18 mouse cellular contexts compared by ENCODE assay signal in the genomic region with DNA sequence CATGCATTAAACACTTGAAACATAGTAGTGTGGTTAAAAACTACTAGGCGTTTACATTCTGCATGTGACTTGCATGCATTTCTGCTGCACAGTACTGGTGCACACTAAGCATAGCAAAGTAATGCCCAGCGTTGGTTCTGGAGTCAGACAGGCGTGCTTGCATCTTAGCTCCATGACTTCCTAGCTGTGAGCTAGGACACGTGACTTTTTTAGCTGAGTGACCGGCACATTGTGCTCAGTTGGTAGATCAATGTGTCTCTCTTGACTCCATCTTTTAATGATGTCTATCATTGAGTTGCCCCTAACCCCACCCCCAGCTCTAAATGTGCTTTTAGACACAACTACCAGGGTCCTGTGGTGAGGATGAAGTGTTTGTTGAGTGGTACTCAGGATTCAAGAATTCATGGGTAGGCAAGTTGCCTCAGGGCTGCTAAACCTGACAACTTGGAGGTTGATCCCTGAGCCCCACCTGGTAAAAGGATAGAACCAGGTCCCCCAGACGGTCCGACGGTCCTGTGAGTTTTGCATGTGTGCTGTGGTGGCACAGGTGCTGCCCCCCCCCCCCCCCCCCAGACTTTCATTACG. TPM values are rescaled to one million over a fixed set of nuclear protein-coding genes. Genes with fewer than 3 reads are reported as not detected.
DNase-seq lines count a peak whose midpoint lies in the region; ATAC-seq and TF ChIP-seq lines count a peak whose summit lies in the region.
"Had no signal": no experiment of that assay in that cellular context is flagged by ENCODE, and none has a peak within 500 bp of the region (broad histone marks: within the 10 kb centered on the region; RNA-seq: fewer than 3 reads in every experiment).

No protein-coding gene starts in this region.

- no peak for DNase-seq in heart, embryonic 10.5 days (ENCODE audit: low spot score)
- no peak for DNase-seq in liver, embryonic 11.5 days (ENCODE audit: low spot score)
- DNase-seq in liver = no peak
- no peak for DNase-seq in CH12.LX (ENCODE audit: extremely low read depth)
- no peak for DNase-seq in liver, postnatal 0 days
- no peak for DNase-seq in thymus, adult 18-20 months
- no peak for DNase-seq in frontal cortex, postnatal 25 days (ENCODE audit: low spot score in 2 of 2)
- DNase-seq: cerebellum, postnatal 14 days; layer of hippocampus, postnatal 36 days; right cerebral cortex, postnatal 4 days had no signal

- peaks cover 7% of the 10 kb centered on the region for H3K4me1 ChIP-seq in heart, embryonic 13.5 days
- H3K4me1 ChIP-seq in heart, embryonic 10.5 days = peaks cover 16% of the 10 kb centered on the region
- no peaks in the 10 kb centered on the region for H3K4me1 ChIP-seq in liver, embryonic 11.5 days (replicated peaks; ENCODE audit: control insufficient read depth, insufficient read depth, low read length)
- H3K4me1 ChIP-seq in CH12.LX (ENCODE audit: control insufficient read depth in 1 of 2, insufficient read depth in 2 of 2) = peaks cover 7 to 35% of the 10 kb centered on the region in 2 experiments
- no peaks in the 10 kb centered on the region for H3K4me1 ChIP-seq in liver, postnatal 0 days (ENCODE audit: insufficient read depth)
- H3K4me1 ChIP-seq: hindbrain, embryonic 13.5 days; stomach, embryonic 15.5 days had no signal

- H3K27me3 ChIP-seq in heart, embryonic 13.5 days (replicated peaks) = no peaks in the 10 kb centered on the region; the same call in 1 of the 2 replicates
- H3K27me3 ChIP-seq in heart, embryonic 10.5 days (ENCODE audit: insufficient read depth, poor library complexity, severe bottlenecking) = no peaks in the 10 kb centered on the region
- no peaks in the 10 kb centered on the region for H3K27me3 ChIP-seq in liver, embryonic 11.5 days (replicated peaks; ENCODE audit: control insufficient read depth, insufficient read depth, low read length)
- H3K27me3 ChIP-seq in CH12.LX (replicated peaks) = no peaks in the 10 kb centered on the region
- no peaks in the 10 kb centered on the region for H3K27me3 ChIP-seq in liver, postnatal 0 days (ENCODE audit: insufficient read depth, low read length)
- H3K27me3 ChIP-seq: hindbrain, embryonic 13.5 days; stomach, embryonic 15.5 days had no signal

- no peak overlapping the region for H3K4me3 ChIP-seq in heart, embryonic 13.5 days
- no peak overlapping the region for H3K4me3 ChIP-seq in heart, embryonic 10.5 days
- no peak overlapping the region for H3K4me3 ChIP-seq in liver, embryonic 11.5 days (ENCODE audit: low read depth, low read length)
- peak overlapping the region; percentile 48 to 52 (median 51) for H3K4me3 ChIP-seq in CH12.LX (replicated peaks in 1 of 3; ENCODE audit: low read depth in 2 of 3, low read length in 2 of 3, poor library complexity in 1 of 3)
- no peak overlapping the region for H3K4me3 ChIP-seq in liver, postnatal 0 days (ENCODE audit: low read depth, low read length)
- H3K4me3 ChIP-seq: hindbrain, embryonic 13.5 days; limb, embryonic 10.5 days had no signal

- H3K4me2 ChIP-seq in heart, embryonic 13.5 days = peak overlapping the region; percentile 62
- peak overlapping the region; percentile 51 for H3K4me2 ChIP-seq in liver, embryonic 11.5 days
- H3K4me2 ChIP-seq in CH12.LX (ENCODE audit: insufficient read depth, low read depth, poor library complexity, severe bottlenecking) = peak overlapping the region; percentile 95
- peak overlapping the region; percentile 60; the same call in 1 of the 2 replicates for H3K4me2 ChIP-seq in liver, postnatal 0 days (ENCODE audit: low read depth, low read length)

- no peak for TF ChIP-seq POLR2A in CH12.LX (IDR thresholded peaks at IDR 0.05; ENCODE audit: low read depth, low read length)

- no peak overlapping the region for H3K27ac ChIP-seq in heart, embryonic 13.5 days (replicated peaks)
- no peak overlapping the region for H3K27ac ChIP-seq in heart, embryonic 10.5 days
- no peak overlapping the region for H3K27ac ChIP-seq in liver, embryonic 11.5 days (ENCODE audit: low read depth, low read length)
- H3K27ac ChIP-seq in CH12.LX (ENCODE audit: insufficient read depth, low read depth) = no peak overlapping the region
- no peak overlapping the region for H3K27ac ChIP-seq in liver, postnatal 0 days (ENCODE audit: low read depth)
- H3K27ac ChIP-seq: hindbrain, embryonic 13.5 days; limb, embryonic 10.5 days; stomach, embryonic 15.5 days had no signal

- TF ChIP-seq CTCF in CH12.LX (conservative IDR thresholded peaks at IDR 0.05 in 1 of 2, IDR thresholded peaks at IDR 0.05 in 1 of 2; ENCODE audit: low read depth in 2 of 2, low read length in 2 of 2) = no peak
- TF ChIP-seq CTCF in liver, postnatal 0 days (IDR thresholded peaks at IDR 0.05; ENCODE audit: low read depth) = no peak

- no peak for ATAC-seq in heart, embryonic 13.5 days (ENCODE audit: extremely low read depth, insufficient number of reproducible peaks, low FRiP score, low TSS enrichment)
- ATAC-seq in liver, embryonic 11.5 days (replicated peaks; ENCODE audit: low FRiP score) = no peak
- no peak for ATAC-seq in liver, postnatal 0 days
- ATAC-seq: midbrain, embryonic 16.5 days had no signal

- dilution Hi-C loops in CH12.LX (cut with MboI; ENCODE audit: extremely low pct_ligation_motif_present, extremely low pct_unique_long_range_greater_than_20kb, low sequenced_read_pairs) = no loop called here

- no peak for TF ChIP-seq EP300 in CH12.LX (IDR thresholded peaks at IDR 0.05; ENCODE audit: low read length)
- TF ChIP-seq EP300 in liver, postnatal 0 days (IDR thresholded peaks at IDR 0.05; ENCODE audit: low read depth) = no peak

- H3K79me2 ChIP-seq in CH12.LX (replicated peaks; ENCODE audit: control insufficient read depth, extremely low read depth, insufficient read depth, poor library complexity, severe bottlenecking) = no peaks in the 10 kb centered on the region

- H3K36me3 ChIP-seq in heart, embryonic 13.5 days = no peaks in the 10 kb centered on the region
- no peaks in the 10 kb centered on the region for H3K36me3 ChIP-seq in heart, embryonic 10.5 days
- H3K36me3 ChIP-seq in liver, embryonic 11.5 days (ENCODE audit: control insufficient read depth, insufficient read depth, low read length) = no peaks in the 10 kb centered on the region
- no peaks in the 10 kb centered on the region for H3K36me3 ChIP-seq in CH12.LX (replicated peaks in 1 of 2; ENCODE audit: control insufficient read depth in 1 of 2, insufficient read depth in 1 of 2, low read length in 1 of 2)
- no peaks in the 10 kb centered on the region for H3K36me3 ChIP-seq in liver, postnatal 0 days (replicated peaks; ENCODE audit: insufficient read depth, low read length)
- H3K36me3 ChIP-seq: hindbrain, embryonic 13.5 days; limb, embryonic 10.5 days; stomach, embryonic 15.5 days had no signal

- no peak overlapping the region for H3K9ac ChIP-seq in heart, embryonic 13.5 days
- no peak overlapping the region for H3K9ac ChIP-seq in liver, embryonic 11.5 days (ENCODE audit: low read depth, low read length)
- H3K9ac ChIP-seq in CH12.LX (ENCODE audit: insufficient read depth, low read depth) = peak overlapping the region; percentile 1; the same call in 1 of the 2 replicates
- H3K9ac ChIP-seq in liver, postnatal 0 days (replicated peaks) = no peak overlapping the region
- H3K9ac ChIP-seq: hindbrain, embryonic 13.5 days; stomach, embryonic 15.5 days had no signal

- no peaks in the 10 kb centered on the region for H3K9me3 ChIP-seq in heart, embryonic 13.5 days
- no peaks in the 10 kb centered on the region for H3K9me3 ChIP-seq in heart, embryonic 10.5 days
- no peaks in the 10 kb centered on the region for H3K9me3 ChIP-seq in liver, embryonic 11.5 days (ENCODE audit: control insufficient read depth, low read length)
- no peaks in the 10 kb centered on the region for H3K9me3 ChIP-seq in CH12.LX (replicated peaks; ENCODE audit: low read length)
- H3K9me3 ChIP-seq in liver, postnatal 0 days (ENCODE audit: low read length) = no peaks in the 10 kb centered on the region
- H3K9me3 ChIP-seq: hindbrain, embryonic 13.5 days; limb, embryonic 10.5 days; stomach, embryonic 15.5 days had no signal

- WGBS in heart, embryonic 13.5 days = 81% methylated on average over 9 of the region's 9 CpGs
- WGBS in heart, embryonic 10.5 days = 85% methylated on average over 9 of the region's 9 CpGs
- 83% methylated on average over 9 of the region's 9 CpGs for WGBS in liver, embryonic 11.5 days
- WGBS in liver, postnatal 0 days (ENCODE audit: insufficient replicate concordance) = 75% methylated on average over 9 of the region's 9 CpGs

- no peak for TF ChIP-seq RAD21 in CH12.LX (IDR thresholded peaks at IDR 0.05; ENCODE audit: low read depth, low read length)

- in situ Hi-C loops in CH12.LX (cut with MboI; ENCODE audit: low pct_ligation_motif_present, low pct_unique_long_range_greater_than_20kb, low sequenced_read_pairs) = loop anchor here (10.0 kb wide), 1 partner anchor 107 kb away; the partner anchor contains the start of gene Ranbp6

TF ChIP-seq in CH12.LX, 34 proteins besides CTCF, POLR2A, EP300 and RAD21 (continues in another document):
- TF ChIP-seq USF1 (IDR thresholded peaks at IDR 0.05; ENCODE audit: low read depth, low read length) (peak; percentile 60), CHD1 (IDR thresholded peaks at IDR 0.05; ENCODE audit: low read depth, low read length) (no peak), USF2 (conservative IDR thresholded peaks at IDR 0.05; ENCODE audit: low read depth, low read length) (peak; percentile 62), TCF12 (IDR thresholded peaks at IDR 0.05; ENCODE audit: low read depth, low read length) (peak; percentile 33; the same call in 1 of the 2 replicates), E2F4 (IDR thresholded peaks at IDR 0.05; ENCODE audit: insufficient replicate concordance, low read depth, low read length) (no peak), MYC (IDR thresholded peaks at IDR 0.05; ENCODE audit: low read depth, low read length) (0 out of 2 replicates have a peak, but pooled peaks have one; percentile 39), MAZ (IDR thresholded peaks at IDR 0.05; ENCODE audit: low read depth, low read length) (no peak)

RNA-seq across cellular contexts. Expression of gene Mlana, which starts 9.8 kb away (rescaled TPM):
- polyA plus RNA-seq in heart, embryonic 13.5 days (2015; fragmentation: Nextera tagmentation; extraction: Ambion mirVana) = 0.66 and 0.92 TPM in 2 replicates
- 0.15 and 0.32 TPM in 2 replicates for polyA plus RNA-seq in heart, embryonic 10.5 days (2016; fragmentation: Nextera tagmentation; extraction: Ambion mirVana)
- polyA plus RNA-seq in liver, embryonic 11.5 days (2014; fragmentation: Nextera tagmentation; extraction: Ambion mirVana) = not detected in 2 replicates
- total RNA-seq in CH12.LX (2012; rRNA removed) (not detected in 2 replicates), CH12.LX (2014; rRNA removed) (not detected in 2 replicates)
- not detected in 2 replicates for polyA plus RNA-seq in CH12.LX (2012; ENCODE audit: insufficient read length, low read depth)
- polyA plus RNA-seq in liver, postnatal 0 days (2015; fragmentation: Nextera tagmentation; extraction: Ambion mirVana) = not detected in 2 replicates
- total RNA-seq: adrenal gland, postnatal 36 days; granulocyte monocyte progenitor cell, adult 5-6 weeks had no signal
- polyA plus RNA-seq: hindbrain, embryonic 13.5 days; limb, embryonic 10.5 days; midbrain, embryonic 16.5 days; neural tube, embryonic 11.5 days; stomach, embryonic 15.5 days had no signal

RNA-seq across cellular contexts. Expression of gene Ermp1, which starts 59.2 kb away (rescaled TPM):
- polyA plus RNA-seq in heart, embryonic 13.5 days (2015; fragmentation: Nextera tagmentation; extraction: Ambion mirVana) = 5.3 TPM in 2 replicates
- polyA plus RNA-seq in heart, embryonic 10.5 days (2016; fragmentation: Nextera tagmentation; extraction: Ambion mirVana) = 8.1 and 9.5 TPM in 2 replicates
- 15.9 and 18.6 TPM in 2 replicates for polyA plus RNA-seq in liver, embryonic 11.5 days (2014; fragmentation: Nextera tagmentation; extraction: Ambion mirVana)
- total RNA-seq in CH12.LX (2012; rRNA removed) (26.1 and 27.6 TPM in 2 replicates), CH12.LX (2014; rRNA removed) (21.7 and 22.7 TPM in 2 replicates)
- polyA plus RNA-seq in CH12.LX (2012; ENCODE audit: insufficient read length, low read depth) = 31.7 and 32.9 TPM in 2 replicates
- 4.1 and 4.3 TPM in 2 replicates for polyA plus RNA-seq in liver, postnatal 0 days (2015; fragmentation: Nextera tagmentation; extraction: Ambion mirVana)

Comparison
In these comparisons a context has a peak if more than half of its experiments do, and no peak if none do; other contexts are left out.
1. H3K4me3 ChIP-seq: peak in CH12.LX (3 of 3); none in heart, embryonic 13.5 days (single experiment), heart, embryonic 10.5 days (single experiment), liver, embryonic 11.5 days (single experiment) and liver, postnatal 0 days (single experiment).
2. Peak in every context shown above with its lines, with median percentiles within 50 percentile points of each other: H3K4me2 ChIP-seq.